Mouse (Mus musculus) ES-E14 (cell line): ENCODE data around the gene Rpsa.

Experiments
- CHD2 ChIP-seq: IDR thresholded peaks from 2 replicates; pipeline ENCODE4 v1.6.1; 2014; ENCODE audit warnings: mild to moderate bottlenecking, low read depth, low read length, inconsistent platforms
- MAFK ChIP-seq: IDR thresholded peaks from 2 replicates; pipeline ENCODE4 v1.6.1; 2014; ENCODE audit warnings: mild to moderate bottlenecking, low read depth, low read length, inconsistent platforms; ENCODE audit not compliant: insufficient read depth
- ZC3H11A ChIP-seq: IDR thresholded peaks from 2 replicates; pipeline ENCODE4 v1.6.1; 2012; ENCODE audit warnings: low read depth, mild to moderate bottlenecking, inconsistent platforms, low read length, borderline replicate concordance

- TF ChIP-seq CHD2 (no peak; the same call in 1 of the 2 replicates), ZC3H11A (no peak), MAFK (no peak)
Observed at GRCm38 (mm10) chr9:120131784-120132288, 4.3 kb downstream of the Rpsa start.
